Mouse (Mus musculus) adrenal gland, postnatal 4 days (tissue): ENCODE data around the gene Pdgfra. TPM values are rescaled to one million over a fixed set of nuclear protein-coding genes. Genes with fewer than 3 reads are reported as not detected.

Experiments
- DNase-seq, 2 experiments: peaks; one replicate each; pipeline ENCODE4 v3.0.0; 2021 to 2022; ENCODE audit warnings: low spot score in 2 of 2, mixed read lengths in 2 of 2
- total RNA-seq, 2 experiments: library from RNA; stranded (reverse); gene quantifications; 2 replicates each; pipeline ENCODE4 v1.2.3; 2021

Gene Pdgfra
- total RNA-seq, 2 experiments from 2014 or later, result 46.8 to 49.6 TPM

DNA sequence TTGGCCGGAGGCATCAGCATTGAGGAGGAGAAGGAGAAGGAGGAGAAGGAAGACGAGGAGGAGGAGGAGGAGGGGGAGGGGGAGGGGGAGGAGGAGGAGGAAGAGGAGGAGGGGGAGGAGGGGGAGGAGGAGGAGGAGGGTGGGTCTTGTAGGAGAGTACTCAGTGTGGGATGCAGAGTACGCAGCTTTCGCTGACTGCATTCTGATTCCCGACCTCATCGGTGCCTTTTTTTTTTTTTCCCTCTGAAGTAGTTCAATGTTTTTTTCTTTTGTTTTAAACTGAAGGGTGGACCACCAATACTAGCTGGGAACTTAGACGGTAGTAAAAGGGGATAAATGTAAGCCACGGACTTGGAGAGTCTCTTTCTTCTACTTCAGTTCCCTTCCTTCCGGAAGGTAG, 3.2 kb downstream of the Pdgfra start:
- DNase-seq, result no peak

DNA sequence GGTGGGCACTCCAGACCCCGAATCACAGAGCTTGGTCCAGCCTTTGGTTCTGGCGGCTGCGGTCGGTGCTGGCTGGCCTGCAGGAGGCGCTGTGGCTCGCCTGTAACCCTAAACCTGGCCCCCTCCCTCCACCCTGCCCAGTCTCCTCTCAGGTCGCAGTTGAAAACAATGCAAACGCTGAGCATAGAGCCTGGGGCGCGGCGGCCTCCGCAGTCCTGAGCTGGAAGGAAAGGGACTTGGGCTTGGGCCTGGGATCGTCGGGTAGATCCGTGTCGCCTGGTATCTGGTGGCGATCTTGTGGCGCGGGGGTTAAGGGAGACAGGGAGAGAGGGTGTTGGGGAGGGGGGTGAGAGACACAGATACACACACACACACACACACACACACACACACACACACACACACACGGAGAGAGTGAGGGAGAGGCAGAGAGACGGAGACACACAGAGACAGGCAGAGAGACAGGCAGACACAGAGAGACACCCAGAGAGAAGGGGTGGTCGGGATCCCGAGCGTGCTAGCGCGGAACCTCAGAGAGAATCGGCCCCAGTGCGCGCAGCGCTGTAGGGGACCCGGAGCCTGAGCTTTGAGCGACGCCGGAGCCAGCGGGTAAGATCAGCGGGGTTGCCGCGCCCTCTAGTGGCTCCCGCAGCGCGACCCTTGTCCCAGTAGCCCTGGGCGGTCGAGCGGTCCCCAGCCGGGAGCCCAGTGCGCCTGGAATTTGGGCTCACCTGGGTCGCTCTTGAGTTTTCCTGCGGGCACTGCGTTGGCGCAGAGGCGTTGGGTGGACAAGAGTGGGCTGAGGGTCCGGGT, 3.9 kb downstream of the Pdgfra start:
- peak; percentile 61 to 79 for DNase-seq

DNA sequence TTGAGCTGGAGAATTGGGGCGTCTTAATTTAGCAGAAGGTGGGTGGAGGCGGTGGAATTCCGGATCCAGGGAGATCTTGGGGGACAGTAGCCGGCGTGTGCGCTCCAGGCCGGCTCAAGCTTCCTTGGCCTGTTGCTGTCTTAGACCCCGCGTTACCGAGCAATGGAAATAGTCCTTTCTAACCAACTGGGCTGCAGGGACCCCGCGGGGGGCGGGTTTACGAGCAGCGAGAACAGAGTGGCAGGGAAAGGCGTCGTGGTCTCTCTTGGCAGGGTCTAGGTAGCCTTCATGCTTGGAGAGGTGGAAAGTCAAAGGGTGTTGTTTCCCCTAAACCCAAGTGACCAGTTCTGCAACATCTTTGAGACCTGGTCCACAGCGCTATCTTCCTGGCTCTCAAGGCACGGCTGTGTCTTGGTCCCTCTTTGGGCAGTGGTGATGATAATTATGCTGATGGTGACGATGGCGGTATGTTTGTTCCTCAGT, 4.5 kb downstream of the Pdgfra start:
- no peak for DNase-seq

DNA sequence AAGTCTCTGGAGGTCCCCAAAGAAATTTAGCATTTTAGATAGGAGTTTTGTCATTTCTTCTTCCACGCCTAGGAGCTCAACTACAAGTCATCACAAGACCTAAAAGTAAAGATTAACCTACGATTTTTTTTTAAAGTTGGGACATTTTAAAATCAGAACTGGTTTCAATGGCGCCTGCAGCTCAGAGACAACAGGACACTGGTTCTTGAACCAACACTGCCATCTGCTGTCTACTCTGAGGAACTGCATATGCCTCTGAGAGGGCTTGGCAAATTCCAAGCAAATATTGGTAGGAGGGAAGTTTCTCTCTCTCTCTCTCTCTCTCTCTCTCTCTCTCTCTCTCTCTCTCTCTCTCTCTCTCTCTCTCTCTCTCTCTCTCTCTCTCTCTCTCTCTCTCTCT, 4.9 kb downstream of the Pdgfra start:
- no peak for DNase-seq

DNA sequence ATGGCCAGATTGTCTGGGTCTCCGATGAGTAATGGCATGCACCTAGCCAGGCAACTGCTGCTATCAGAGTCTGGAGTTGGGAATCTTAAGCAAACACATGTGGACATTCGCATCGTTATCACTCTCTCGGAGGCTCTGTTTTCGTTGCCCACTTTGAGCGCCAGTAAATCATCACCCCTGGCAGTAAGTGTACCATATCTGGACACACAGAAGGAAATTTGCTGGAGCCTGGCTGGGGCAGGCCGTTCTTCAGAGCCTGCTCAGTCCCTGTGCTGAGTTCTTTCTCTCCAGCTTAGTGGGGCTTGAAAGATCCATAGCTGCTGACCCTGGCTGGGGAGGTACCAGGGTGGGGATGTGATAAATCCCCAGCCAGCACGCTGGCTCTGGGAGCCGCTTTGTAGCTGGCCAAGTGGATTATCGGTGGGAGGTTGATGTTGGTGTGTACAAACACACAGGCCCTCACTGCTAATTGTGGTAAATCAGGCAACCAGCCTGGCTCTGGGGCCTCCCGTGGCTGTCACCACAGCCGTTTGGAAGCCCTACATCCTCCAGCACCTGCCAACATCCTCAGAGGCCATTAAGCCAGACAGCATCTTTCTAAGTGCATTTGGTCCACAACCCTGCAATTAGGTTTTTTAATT, 8.6 kb downstream of the Pdgfra start:
- DNase-seq, result no peak

DNA sequence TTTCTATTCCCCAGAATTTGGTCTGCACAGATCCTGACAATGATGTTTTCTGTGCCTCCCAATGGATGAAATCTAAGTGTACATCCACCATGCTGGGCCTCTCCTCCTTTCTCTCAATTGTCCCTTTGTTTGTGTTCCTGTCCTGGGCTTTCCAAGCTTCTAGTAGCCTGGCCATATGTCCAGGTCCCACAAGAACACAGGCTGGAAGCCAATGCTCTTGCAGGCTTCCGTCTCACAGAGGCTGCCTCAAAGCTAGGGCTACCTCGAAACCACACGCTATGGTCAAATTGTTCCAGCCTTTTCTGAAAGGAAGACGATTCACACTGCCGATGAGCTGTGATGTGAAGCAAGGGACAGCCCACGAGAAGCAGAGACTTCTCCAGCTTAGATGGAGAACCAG, 9.5 kb downstream of the Pdgfra start:
- no peak for DNase-seq

DNA sequence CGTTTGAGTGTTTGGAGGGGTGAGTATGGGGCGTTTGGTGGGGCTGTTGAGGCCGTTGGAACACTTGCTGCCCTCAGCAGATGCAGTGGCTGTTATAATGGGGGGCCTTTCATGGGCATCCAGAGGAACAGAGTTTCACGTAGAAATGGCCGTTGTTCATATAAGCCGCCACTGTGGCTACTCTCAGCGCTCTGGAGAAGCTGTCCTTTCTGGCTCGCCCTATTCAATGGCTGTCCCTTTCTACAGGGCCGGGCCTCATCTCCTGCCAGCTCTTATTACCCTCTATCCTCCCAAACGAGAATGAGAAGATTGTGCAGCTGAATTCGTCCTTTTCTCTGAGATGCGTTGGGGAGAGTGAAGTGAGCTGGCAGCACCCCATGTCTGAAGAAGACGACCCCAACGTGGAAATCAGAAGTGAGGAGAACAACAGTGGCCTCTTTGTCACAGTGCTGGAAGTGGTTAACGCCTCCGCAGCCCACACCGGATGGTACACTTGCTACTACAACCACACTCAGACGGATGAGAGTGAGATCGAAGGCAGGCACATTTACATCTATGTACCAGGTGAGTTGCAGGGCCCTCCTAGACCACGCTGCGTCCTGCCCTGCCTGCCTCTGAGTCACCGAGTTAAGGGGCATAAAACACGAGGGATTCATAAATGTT, 11.3 kb downstream of the Pdgfra start:
- DNase-seq, result no peak

DNA sequence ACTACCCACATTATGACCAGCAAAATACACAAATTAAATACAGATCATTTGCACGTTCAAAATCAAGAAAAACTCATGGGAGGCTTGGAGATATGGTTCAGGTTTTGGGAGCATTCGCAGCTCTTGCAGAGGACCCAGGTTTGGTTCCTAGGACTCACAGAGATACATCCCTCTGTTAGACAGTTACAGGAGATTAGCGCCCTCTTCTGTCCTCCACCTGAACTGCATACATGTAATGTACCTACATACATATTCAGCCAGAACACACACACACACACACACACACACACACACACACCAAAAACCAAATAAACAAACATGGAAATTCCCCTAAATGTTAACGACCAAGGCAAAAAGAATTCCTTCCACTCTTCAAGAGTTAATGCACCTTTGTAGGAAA, 12.6 kb downstream of the Pdgfra start:
- no peak for DNase-seq

DNA sequence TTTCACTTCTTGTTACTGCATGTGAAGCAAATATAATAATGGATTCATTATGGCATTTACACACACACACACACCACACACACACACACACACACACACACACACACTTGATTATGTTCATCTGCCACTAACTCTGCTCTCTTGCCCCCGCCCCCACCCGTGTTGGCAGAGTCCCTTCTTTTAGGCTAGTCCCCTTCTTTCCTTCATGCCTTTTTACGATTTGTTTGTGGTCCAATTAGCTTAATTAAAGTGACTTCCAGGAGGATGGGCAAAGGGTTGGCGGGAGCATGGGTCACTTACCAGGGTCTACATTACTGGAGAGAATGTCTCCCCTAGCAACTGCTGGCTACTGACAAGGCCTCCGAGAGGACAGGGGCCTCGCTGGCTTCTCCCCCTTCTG, 17.7 kb downstream of the Pdgfra start:
- no peak for DNase-seq

DNA sequence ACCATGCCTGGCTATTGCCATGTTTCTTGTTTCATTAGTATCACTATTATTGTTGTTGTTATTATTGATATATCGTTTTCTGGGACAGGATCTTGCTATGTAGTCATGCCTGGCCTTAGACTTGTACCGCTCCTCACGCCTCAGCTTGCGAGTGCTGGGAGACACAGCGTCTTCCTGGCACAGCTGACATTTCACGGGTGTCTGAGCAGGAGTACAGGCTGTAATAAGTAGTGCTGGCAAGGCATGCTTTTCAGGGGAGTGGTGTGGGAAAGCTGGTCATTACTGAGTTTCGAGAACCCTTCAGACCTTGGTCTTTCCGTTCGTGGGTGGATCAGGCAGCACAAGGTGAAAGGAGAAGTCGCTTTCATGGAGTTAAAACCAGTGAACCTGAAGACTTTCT, 19.8 kb downstream of the Pdgfra start:
- no peak for DNase-seq

DNA sequence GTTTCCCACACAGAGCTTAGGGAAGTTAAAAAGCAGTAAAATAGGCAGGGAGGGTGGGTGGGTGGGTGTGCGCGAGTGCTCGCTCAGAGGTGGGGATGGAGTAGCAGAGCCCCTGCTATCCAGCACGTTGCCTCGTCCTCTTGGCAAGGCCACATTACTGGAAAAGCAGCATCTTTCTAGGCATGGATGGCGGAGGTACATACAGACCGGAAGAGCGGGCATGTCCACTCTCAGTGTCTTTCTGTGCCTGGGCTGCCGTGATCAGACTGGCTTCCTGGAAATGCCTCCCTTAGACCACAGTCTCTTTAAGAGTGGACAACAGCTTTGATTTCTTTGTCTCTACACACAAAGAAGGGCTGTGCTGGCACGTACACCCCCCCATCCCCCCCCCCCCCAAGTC, 27.2 kb downstream of the Pdgfra start:
- DNase-seq, result no peak

DNA sequence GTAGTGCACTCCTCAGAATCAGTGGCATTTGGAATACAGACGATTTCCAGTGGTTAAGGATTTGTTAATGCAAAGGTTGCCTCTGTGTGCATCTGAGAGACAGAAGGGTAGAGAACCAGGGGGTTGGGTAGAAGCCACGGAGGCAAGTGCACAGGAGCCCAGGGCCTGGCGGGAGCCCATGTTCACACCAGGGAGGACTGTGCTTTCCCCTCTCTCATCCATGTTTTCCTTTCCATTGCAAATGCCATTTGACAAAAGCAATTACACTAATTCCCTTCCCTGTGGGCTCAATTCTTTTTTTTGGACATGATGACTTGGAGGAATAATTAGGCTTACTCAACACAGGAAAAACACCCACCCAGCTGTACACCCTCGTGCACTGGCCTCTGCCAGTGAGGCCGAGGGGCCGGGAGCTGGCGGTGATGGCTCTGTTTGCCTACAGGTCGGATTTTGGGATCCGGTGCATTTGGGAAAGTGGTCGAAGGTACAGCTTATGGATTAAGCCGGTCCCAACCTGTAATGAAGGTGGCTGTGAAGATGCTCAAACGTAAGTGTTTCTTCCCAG, 27.7 kb downstream of the Pdgfra start:
- no peak for DNase-seq

DNA sequence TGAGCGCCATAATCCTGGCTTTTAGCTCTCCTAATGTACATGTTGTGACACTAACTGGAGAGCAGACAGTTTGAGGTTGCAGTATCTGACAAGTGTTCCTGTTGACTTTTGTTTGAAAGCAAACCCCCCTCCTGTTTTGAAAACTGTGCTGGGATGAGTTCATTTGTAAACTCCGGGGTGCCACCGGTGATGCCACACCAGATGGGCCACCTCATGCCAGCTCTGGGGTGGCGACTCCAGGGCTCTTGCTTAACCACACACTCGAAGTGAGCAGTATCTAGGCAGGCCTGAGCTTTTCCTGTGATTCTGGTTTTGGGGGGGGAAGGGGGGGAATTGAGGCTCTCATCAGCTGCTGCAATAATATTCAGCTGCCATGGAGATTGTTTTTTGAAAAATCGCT, 31.6 kb downstream of the Pdgfra start:
- DNase-seq, result no peak

DNA sequence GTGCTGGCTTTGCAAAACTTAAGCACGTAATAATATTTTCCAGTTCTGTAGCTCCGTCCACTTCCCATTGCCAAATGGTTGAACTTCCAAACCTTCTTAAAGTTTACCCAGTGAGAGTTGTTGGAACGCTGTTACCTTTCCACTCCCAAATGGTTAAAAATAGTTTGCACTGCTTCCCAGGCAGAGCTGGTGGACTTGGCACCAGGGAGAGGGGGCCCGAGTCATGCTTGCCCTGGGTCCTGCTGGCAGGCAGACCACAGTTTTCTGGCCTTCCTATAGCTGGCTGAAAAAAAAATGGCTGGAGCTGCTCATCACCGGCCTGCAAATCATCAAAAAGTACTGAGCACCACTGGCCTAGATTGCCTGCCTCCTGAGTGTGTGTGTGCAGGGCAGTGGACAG, 32.0 kb downstream of the Pdgfra start:
- no peak for DNase-seq

DNA sequence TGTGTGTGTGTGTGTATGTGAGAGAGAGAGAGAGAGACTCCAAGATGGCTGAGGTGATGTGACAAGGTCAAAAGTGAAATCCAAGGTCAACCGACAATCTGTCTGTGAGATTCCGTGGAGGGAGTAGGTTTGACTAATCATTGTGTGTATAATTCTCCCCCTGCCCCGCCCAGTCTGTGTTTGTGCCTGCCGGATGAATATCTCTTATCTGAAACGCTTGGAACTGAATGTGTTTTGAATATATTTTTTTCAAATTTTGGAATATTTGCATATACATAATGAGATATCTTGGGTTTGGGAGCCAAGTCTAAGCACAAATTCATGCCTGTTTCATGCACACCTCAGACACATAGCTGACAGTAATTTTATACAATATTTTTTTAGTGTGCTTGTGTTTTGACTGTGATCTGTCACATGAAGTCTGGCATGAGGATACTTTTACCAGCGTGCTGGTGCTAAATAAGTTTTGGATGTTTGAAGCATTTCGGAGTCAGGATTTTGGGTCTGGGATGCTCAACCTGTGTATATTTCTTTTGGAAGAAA, 32.7 kb downstream of the Pdgfra start:
- no peak for DNase-seq

DNA sequence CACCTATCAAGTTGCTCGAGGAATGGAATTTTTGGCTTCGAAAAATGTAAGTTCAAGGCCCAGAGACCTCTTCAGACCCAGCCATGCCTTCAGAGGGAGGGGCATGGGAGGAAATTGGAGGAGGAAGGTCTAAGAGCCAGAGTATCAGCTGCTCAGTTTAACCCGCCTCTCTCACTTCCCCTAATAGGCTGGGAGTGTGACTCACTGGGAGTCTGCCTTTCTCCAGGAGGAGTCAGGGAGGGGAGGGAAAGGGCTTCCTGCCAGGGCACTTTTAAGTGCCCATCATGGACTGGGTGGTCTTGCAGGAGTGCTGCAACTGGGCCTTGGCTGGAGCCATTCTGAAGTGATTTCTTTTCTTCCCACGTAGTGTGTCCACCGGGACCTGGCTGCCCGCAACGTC, 33.5 kb downstream of the Pdgfra start:
- DNase-seq, result no peak

DNA sequence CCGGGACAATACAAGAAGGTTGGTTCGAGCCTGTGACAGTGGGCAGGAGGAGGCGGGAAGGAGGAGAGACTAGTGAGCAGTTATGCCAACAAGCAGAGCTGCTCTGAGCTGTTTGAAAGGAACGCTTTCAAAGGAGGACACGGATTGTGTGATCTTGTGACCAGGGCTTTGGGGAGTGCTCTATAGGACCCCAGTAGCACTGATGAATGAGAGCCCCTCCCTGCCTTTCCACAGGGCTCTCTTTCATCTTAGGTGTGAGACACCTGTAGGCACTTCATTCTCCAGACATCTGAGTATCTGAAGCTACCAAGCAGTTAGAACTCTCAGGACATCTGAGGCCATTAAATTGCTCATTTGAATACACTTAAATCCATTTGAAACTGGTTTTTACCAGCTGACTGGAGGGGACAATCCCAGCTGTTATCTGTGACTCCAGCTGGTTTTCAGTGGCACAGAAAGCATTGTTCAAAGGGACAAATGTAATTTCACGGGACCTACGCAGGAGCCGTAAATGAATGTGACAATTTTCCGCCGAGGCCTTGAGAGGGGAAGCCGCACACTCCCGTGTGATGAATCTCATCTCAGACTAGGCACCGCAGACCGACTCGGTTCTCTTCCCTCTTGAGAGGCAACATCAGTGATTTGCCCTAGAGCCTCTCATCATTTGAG, 37.4 kb downstream of the Pdgfra start:
- DNase-seq, result no peak

DNA sequence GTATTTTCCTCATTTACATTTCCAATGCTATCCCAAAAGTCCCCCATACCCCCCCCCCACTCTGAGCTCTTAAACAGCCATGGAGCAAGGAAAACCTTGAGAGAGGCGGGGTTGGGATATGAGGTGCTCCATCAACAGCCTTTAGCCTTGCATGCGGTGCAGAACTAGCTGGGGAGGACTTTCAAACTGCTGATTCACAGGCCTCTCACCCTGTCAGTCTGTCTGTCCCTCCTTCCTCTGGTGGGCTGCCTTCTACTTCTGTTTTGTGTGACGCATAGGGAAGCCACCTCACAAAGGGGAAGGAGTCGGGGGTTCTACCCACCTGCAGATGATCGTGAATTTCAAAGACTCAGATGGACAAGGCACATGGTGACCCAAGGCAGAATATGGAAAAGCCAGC, 41.0 kb downstream of the Pdgfra start:
- no peak for DNase-seq

DNA sequence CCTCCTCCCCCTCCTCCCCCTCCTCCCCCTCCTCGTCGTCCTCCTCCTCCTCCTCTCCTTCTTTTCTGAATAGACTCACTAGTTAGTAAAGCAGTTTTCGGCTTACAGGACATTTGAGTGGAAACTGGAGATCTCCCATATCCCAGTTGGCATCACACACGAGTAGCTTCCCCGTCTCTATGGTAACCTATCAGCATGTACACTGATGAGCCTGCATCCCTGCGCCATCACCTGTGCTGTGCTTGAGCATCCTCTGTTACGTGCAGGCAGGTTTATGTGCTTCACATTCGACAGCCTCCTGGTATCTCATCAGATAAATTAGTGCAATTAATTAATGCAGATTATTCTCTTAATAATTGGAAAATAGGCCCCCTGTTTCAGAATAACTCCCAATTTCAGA, 46.3 kb downstream of the Pdgfra start:
- DNase-seq, result no peak

DNA sequence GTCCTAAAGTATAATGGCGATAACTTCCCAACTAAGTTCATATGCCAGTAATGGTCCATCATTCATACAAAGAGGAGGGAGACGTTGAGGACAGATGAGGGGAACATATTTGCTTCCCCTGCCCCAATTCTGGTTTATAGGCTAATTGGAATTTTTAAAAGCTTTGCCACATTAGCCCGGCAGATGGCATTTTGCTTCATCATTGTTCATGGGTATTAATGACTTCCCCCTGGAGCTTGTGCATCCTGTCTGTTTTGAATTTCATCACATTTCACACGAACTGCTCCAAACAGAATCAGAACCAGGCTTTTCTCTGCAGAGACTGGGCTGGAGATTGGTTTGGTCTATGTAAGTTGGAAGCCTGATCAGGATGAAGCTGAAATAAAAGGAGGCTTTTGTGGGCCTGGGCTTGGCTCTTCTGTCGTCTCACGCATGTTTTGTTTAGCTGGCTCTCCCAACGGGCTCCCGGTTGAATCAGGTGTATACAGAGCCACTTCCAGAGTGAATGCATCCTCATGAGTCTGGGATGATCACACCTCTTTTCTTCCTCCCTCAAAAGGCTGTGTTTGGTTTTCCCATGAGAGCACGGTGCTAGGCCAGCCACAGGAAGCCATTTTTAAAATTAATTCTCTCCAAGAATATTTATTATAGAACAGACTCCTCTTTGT, 47.7 kb downstream of the Pdgfra start:
- DNase-seq, result no peak

DNA sequence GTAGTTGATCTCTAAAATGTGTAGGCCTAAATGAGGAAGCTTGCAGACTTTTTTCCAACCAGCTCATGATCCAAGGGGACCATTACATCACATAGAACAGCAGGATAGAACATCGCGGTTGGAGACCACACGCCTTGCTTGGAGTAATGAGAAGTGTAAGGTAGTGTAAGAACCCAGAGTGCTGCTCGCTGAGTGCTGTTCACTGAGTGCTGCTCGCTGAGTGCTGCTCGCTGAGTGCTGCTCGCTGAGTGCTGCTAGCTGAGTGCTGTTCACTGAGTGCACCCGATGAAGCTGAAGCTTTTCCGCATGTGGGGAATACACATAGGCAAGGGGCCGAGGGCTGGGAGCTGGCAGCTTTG, 48.3 kb downstream of the Pdgfra start:
- no peak for DNase-seq
